Mouse (Mus musculus): Measurements from ENCODE around the gene Snrnp35. TPM values are rescaled to one million over a fixed set of nuclear protein-coding genes. Genes with fewer than 3 reads are reported as not detected.

Gene Snrnp35
- polyA plus RNA-seq, 1 experiment from 2014 or later: 19.2 TPM

DNA sequence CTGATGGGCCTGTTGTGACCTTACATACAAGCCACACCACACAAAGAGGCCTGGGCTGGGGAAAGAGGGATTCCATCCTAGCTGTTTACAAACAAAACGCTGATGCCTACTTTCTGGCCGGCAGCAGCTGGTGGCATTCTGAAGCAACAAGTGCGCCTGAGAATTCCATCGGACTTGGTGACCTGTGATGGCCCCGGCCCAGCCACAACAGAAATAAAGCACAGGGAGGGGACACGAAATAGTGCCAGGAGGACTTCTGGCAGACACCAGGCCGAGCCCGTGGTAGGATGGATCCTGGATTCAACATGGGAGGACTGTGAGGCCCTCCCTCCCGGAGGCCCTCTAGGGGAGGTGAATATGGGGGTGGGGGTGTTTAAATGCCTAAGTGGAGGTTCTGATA is 45.9 kb downstream of the Snrnp35 start:
- Histone ChIP-seq H3K4me3 (peak overlapping the region; percentile 89), H3K27ac (peak overlapping the region; percentile 92), H3K9me3 (replicated peaks) (no peaks in the 10 kb centered on the region), H3K36me3 (no peaks in the 10 kb centered on the region), H3K4me2 (peak overlapping the region; percentile 89), H3K9ac (peak overlapping the region; percentile 43; the same call in 1 of the 2 replicates), H3K27me3 (no peaks in the 10 kb centered on the region), H3K4me1 (replicated peaks) (peaks cover 42% of the 10 kb centered on the region)
- no peak for ATAC-seq (replicated peaks; ENCODE audit: insufficient number of reproducible peaks, insufficient read depth, low FRiP score, low read depth)
- WGBS: 19% methylated on average over 9 of the region's 9 CpGs

GRCm38 (mm10) chr5:124529191-124529651 is 46.3 kb downstream of the Snrnp35 start:
- H3K4me3 ChIP-seq: peak overlapping the region; percentile 89
- 17% methylated on average over 8 of the region's 8 CpGs for WGBS
- H3K36me3 ChIP-seq: no peaks in the 10 kb centered on the region
- peak overlapping the region; percentile 89 for H3K4me2 ChIP-seq
- no peaks in the 10 kb centered on the region for H3K27me3 ChIP-seq
- H3K9ac ChIP-seq: peak overlapping the region; percentile 43; the same call in 1 of the 2 replicates
- peak overlapping the region; percentile 92 for H3K27ac ChIP-seq
- no peak for ATAC-seq (replicated peaks; ENCODE audit: insufficient number of reproducible peaks, insufficient read depth, low FRiP score, low read depth)
- H3K9me3 ChIP-seq (replicated peaks): no peaks in the 10 kb centered on the region
- peaks cover 41% of the 10 kb centered on the region for H3K4me1 ChIP-seq (replicated peaks)

- WGBS: 46% methylated on average over 8 of the region's 8 CpGs
These were observed 46.8 kb downstream of the Snrnp35 start for GRCm38 (mm10) chr5:124529697-124530096.

GRCm38 (mm10) chr5:124530655-124531582 is 48.0 kb downstream of the Snrnp35 start, which contains the start of gene Rilpl1:
TSS of gene Rilpl1 (minus strand) at chr5:124531391.
- Histone ChIP-seq H3K27me3 (no peaks in the 10 kb centered on the region), H3K9ac (peak within 1 kb of the TSS; percentile 80), H3K4me3 (peak within 1 kb of the TSS; percentile 89), H3K27ac (peak within 1 kb of the TSS; percentile 92), H3K4me1 (replicated peaks) (peaks cover 37% of the 10 kb centered on the region), H3K36me3 (no peaks in the 10 kb centered on the region), H3K9me3 (replicated peaks) (no peaks in the 10 kb centered on the region), H3K4me2 (peak within 1 kb of the TSS; percentile 89)
- peak; percentile 87 for ATAC-seq (replicated peaks; ENCODE audit: insufficient number of reproducible peaks, insufficient read depth, low FRiP score, low read depth)
- WGBS: under 1% methylated on average over 96 of the region's 96 CpGs

More at GRCm38 (mm10) chr5:124529697-124530096, 46.8 kb downstream of the Snrnp35 start:
- Histone ChIP-seq H3K36me3 (no peaks in the 10 kb centered on the region), H3K4me3 (peak overlapping the region; percentile 89), H3K4me1 (replicated peaks) (peaks cover 37% of the 10 kb centered on the region), H3K27me3 (no peaks in the 10 kb centered on the region), H3K27ac (peak overlapping the region; percentile 92), H3K9me3 (replicated peaks) (no peaks in the 10 kb centered on the region), H3K9ac (peak overlapping the region; percentile 80), H3K4me2 (peak overlapping the region; percentile 89)
- ATAC-seq (replicated peaks; ENCODE audit: insufficient number of reproducible peaks, insufficient read depth, low FRiP score, low read depth): no peak

GRCm38 (mm10) chr5:124531583-124531930 is 48.6 kb downstream of the Snrnp35 start:
- peak overlapping the region; percentile 80 for H3K9ac ChIP-seq
- no peaks in the 10 kb centered on the region for H3K9me3 ChIP-seq (replicated peaks)
- H3K27ac ChIP-seq: peak overlapping the region; percentile 92
- peak overlapping the region; percentile 89 for H3K4me3 ChIP-seq
- WGBS: 12% methylated on average over 14 of the region's 14 CpGs
- peaks cover 38% of the 10 kb centered on the region for H3K4me1 ChIP-seq (replicated peaks)
- no peaks in the 10 kb centered on the region for H3K36me3 ChIP-seq
- ATAC-seq (replicated peaks; ENCODE audit: insufficient number of reproducible peaks, insufficient read depth, low FRiP score, low read depth): peak; percentile 2; the same call in 1 of the 2 replicates
- peak overlapping the region; percentile 89 for H3K4me2 ChIP-seq
- H3K27me3 ChIP-seq: no peaks in the 10 kb centered on the region

- peak; percentile 24; the same call in 1 of the 2 replicates for ATAC-seq (replicated peaks; ENCODE audit: insufficient number of reproducible peaks, insufficient read depth, low FRiP score, low read depth)
These were observed 49.5 kb downstream of the Snrnp35 start for GRCm38 (mm10) chr5:124532451-124532850.

GRCm38 (mm10) chr5:124535016-124535415 is 52.1 kb downstream of the Snrnp35 start:
- H3K36me3 ChIP-seq: no peaks in the 10 kb centered on the region
- H3K27me3 ChIP-seq: no peaks in the 10 kb centered on the region
- H3K9me3 ChIP-seq (replicated peaks): no peaks in the 10 kb centered on the region
- H3K9ac ChIP-seq: no peak overlapping the region
- no peak for ATAC-seq (replicated peaks; ENCODE audit: insufficient number of reproducible peaks, insufficient read depth, low FRiP score, low read depth)
- H3K4me3 ChIP-seq: no peak overlapping the region
- H3K4me2 ChIP-seq: no peak overlapping the region
- H3K4me1 ChIP-seq (replicated peaks): peaks cover 24% of the 10 kb centered on the region
- H3K27ac ChIP-seq: no peak overlapping the region
- 49% methylated on average over 5 of the region's 5 CpGs for WGBS

More at GRCm38 (mm10) chr5:124532451-124532850, 49.5 kb downstream of the Snrnp35 start:
- Histone ChIP-seq H3K9ac (no peak overlapping the region), H3K4me2 (no peak overlapping the region), H3K9me3 (replicated peaks) (no peaks in the 10 kb centered on the region), H3K27ac (peak overlapping the region; percentile 92), H3K27me3 (no peaks in the 10 kb centered on the region), H3K4me1 (replicated peaks) (peaks cover 45% of the 10 kb centered on the region), H3K4me3 (no peak overlapping the region), H3K36me3 (no peaks in the 10 kb centered on the region)
- WGBS: 33% methylated on average over 7 of the region's 7 CpGs

- peaks cover 14% of the 10 kb centered on the region for H3K4me1 ChIP-seq (replicated peaks)
- H3K9me3 ChIP-seq (replicated peaks): no peaks in the 10 kb centered on the region
- no peaks in the 10 kb centered on the region for H3K27me3 ChIP-seq
- H3K4me3 ChIP-seq: peak overlapping the region; percentile 34
- peak overlapping the region; percentile 55 for H3K9ac ChIP-seq
- H3K36me3 ChIP-seq: no peaks in the 10 kb centered on the region
- peak overlapping the region; percentile 61 for H3K4me2 ChIP-seq
- ATAC-seq (replicated peaks; ENCODE audit: insufficient number of reproducible peaks, insufficient read depth, low FRiP score, low read depth): no peak
- peak overlapping the region; percentile 75 for H3K27ac ChIP-seq
- WGBS: 1% methylated on average over 17 of the region's 17 CpGs
These were observed 53.8 kb downstream of the Snrnp35 start for GRCm38 (mm10) chr5:124536776-124537175.

DNA sequence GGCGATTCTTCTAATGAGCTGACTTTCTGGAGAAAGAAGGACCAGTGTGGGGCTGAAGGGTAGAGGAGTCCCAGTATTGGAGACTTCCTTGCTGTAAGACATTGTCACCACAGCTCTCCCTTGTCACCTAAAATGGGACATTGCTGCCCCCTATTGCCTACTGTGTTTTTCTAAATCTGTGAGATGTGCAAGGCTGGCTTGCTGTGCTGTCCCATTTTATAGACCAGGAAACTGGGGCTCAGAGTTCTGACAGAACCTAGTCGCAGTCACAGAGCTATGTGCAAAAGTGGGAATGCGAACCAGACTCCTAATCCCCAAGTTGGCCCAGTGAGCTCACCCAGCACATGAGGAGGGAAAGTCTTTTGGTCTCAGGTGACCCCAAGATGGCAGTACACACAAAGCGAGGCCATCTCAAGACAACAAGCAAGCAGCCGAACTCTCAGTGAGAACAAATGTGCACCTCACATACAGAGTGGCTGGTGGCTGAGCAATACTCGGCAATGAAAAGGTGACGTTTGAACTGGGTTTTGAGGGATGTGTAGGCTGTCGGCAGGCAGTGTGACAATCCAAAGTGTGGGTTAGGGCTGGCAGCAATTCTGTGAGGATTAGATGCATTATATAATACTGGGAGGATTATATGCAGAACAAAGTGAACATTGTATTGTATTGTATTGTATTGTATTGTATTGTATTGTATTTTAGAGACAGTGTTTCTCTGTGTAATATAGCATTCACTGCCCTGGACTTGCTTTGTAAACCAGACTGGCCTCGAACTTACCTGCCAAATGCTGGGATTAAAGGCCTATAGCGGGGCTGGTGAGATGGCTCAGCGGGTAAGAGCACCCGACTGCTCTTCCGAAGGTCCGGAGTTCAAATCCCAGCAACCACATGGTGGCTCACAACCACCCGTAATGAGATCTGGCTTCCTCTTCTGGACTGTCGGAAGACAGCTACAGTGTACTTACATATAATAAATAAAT is 56.2 kb downstream of the Snrnp35 start:
- H3K9ac ChIP-seq: no peak overlapping the region
- no peaks in the 10 kb centered on the region for H3K27me3 ChIP-seq
- WGBS: 73% methylated on average over 14 of the region's 16 CpGs
- no peak overlapping the region for H3K4me3 ChIP-seq
- peaks cover 11% of the 10 kb centered on the region for H3K36me3 ChIP-seq
- H3K4me1 ChIP-seq (replicated peaks): peaks cover 20% of the 10 kb centered on the region
- no peak overlapping the region for H3K4me2 ChIP-seq
- H3K27ac ChIP-seq: no peak overlapping the region
- ATAC-seq (replicated peaks; ENCODE audit: insufficient number of reproducible peaks, insufficient read depth, low FRiP score, low read depth): no peak
- H3K9me3 ChIP-seq (replicated peaks): no peaks in the 10 kb centered on the region

GRCm38 (mm10) chr5:124539905-124540304 is 57.0 kb downstream of the Snrnp35 start:
- H3K36me3 ChIP-seq: peaks cover 19% of the 10 kb centered on the region
- H3K4me1 ChIP-seq (replicated peaks): peaks cover 20% of the 10 kb centered on the region
- 74% methylated on average over 4 of the region's 4 CpGs for WGBS
- peak overlapping the region; percentile 59 for H3K4me2 ChIP-seq
- H3K27ac ChIP-seq: peak overlapping the region; percentile 84
- H3K4me3 ChIP-seq: peak overlapping the region; percentile 79
- no peaks in the 10 kb centered on the region for H3K27me3 ChIP-seq
- no peaks in the 10 kb centered on the region for H3K9me3 ChIP-seq (replicated peaks)
- ATAC-seq (replicated peaks; ENCODE audit: insufficient number of reproducible peaks, insufficient read depth, low FRiP score, low read depth): no peak
- H3K9ac ChIP-seq: no peak overlapping the region
